Mouse (Mus musculus): Measurements from ENCODE around the gene Gm20422.

DNA sequence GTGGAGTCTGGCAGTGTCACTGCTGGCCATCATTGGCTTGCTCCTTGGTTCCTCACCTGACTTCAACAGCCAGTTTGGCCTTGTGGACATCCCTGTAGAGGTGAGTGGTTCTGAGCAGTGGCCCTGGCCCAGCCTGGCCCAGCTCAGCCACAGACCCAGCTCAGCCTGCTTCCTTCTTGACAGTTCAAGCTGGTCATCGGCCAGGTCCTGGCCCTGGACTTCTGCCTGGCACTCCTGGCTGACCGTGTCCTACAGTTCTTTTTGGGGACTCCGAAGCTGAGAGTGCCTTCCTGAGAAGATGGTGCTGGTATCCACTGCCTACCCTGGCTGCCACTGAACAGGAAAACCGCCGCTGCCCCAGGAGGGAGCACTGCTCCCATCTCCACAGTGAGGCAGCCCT lies 32.5 kb upstream of the Gm20422 start:
- TF ChIP-seq CTCF (IDR thresholded peaks at IDR 0.05; ENCODE audit: low read depth, low read length) (no peak), EP300 (IDR thresholded peaks at IDR 0.05; ENCODE audit: insufficient read depth, low read depth, low read length) (no peak)

Measured in ES-Bruce4 (cell line).